Mouse (Mus musculus): ENCODE results near the gene Bik.

The Bik gene

DNA sequence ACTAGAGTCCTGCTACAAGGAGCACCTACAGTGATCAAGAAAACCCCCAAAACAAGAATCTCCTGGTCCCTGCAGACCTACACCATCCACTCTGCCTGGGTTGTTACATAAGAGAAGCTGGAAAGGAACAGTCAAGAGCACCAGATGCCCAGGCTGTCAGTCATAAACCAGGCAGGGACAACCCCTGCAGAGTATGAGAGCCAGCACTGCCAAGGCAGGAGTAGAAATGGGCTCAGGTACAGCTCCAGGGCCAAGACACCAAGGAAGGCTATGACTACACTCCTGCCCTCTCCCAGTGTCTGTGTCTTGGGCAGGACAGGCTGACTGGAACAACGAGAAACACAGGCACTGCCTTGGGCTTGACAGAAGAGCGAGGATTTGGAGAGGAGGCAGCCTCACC, 23.5 kb downstream of the Bik start:
- no peak for DNase-seq

DNA sequence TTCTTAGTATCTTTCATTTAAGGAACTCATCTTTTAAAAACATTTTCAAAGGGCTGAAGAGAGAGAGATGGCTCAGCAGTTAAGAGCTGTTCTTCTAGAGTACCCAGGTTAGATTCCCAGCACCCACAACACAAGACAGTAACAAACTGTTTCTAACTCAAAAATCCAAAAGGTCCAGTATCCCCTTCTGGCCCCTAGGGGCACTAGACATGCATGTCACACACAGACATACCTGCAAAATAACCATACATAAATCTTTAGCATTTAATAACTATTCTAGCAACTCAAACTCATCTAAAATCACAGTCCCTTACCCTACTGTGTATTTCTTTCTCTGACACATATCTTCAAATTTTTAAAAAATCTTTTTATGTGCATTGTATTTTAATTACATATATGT, 27.2 kb downstream of the Bik start:
- DNase-seq, result no peak

DNA sequence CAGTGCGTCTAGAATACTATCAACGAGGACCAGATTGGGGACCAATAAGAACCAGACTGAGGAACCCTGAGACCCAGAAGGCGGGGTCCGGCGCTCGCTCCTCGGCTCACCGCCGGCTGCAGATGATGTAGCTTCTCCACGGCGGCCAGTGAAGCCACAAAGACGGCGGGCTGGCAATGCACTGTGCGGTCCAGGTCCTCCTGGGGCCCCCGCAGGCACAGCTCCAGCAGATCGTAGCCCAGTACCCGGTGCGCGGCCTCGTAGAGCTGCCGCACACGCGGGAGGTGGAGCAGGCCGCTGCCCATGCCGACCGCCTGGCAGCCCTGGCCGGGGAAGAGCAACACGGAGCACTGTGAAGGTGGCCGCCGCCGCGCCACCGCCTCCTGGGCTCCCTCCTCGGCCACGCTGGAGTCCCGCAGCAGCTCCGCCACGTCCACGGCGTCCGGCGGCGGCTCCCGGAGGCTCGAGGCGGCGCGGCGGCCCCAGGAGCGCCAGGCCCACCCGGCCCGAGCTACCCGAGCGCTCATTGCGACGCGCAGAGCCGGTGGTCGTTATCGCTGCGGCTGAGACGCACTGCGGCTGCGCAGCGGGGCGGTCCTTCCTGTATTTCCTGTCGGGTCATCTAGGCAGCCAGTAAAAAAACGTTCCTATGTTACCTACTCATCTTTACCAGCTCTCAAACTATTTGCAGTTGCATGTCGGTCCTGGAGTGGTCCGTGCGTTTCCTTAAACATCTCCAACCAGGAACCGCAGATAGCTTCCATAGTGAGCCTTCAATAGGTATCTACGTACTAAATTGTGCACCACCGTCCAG, 28.7 kb downstream of the Bik start:
- DNase-seq, result peak; percentile 93

DNA sequence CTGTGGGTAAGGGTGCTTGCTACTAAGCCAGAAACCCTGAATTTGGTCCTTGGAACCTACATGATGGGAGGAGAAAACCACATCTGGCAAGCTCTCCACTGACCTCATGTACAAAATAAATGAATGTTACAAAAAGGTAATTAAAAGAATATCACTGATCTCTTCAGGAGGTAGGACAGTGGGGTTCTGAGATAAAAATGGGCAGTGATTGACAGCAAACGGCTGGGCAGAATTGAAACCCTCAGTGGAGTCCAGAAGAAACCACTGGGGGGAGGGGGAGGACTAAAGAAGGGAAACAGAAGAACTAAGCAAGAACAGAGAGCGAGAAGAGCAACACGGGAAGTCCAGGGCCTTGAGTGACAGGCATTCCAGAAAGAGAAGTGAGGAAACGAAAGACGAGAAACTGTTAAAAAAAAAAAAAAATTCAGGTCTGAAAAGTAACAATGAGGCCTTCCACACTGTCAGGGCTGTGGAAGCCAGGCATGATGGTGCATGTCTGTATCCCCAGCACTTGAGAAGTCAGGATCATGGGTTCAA, 34.3 kb downstream of the Bik start:
- DNase-seq, result no peak

DNA sequence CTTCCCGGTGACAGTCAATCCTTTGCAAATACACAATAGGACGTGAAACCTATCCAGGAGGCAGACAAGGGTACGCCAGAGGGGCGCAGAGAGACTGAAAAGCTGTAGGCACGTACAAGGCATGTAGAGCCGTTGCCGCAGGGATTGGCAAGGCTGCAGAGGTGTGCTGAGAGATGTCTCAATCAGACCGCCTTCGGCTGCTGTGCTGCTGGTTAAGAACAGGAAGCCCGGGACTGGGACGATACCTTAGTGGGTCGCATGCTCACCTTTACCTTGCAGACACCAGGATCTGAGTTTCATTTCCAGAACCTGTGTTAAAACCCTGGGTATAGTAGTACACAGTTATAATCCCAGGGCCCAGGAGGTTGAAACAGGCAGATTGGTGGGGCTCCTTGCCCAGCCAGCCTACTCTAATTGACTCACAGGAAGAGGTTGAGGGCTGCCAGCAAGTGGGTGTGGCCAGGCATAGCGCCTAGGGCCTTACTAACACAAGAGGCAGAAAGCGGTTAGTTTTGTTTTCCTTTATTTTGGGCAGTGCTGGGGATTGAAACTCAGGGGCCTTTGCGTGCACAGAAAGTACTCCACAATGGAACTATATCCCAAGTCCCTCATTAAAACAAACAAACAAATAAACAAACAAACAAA, 36.1 kb downstream of the Bik start:
- DNase-seq, result peak; percentile 84

DNA sequence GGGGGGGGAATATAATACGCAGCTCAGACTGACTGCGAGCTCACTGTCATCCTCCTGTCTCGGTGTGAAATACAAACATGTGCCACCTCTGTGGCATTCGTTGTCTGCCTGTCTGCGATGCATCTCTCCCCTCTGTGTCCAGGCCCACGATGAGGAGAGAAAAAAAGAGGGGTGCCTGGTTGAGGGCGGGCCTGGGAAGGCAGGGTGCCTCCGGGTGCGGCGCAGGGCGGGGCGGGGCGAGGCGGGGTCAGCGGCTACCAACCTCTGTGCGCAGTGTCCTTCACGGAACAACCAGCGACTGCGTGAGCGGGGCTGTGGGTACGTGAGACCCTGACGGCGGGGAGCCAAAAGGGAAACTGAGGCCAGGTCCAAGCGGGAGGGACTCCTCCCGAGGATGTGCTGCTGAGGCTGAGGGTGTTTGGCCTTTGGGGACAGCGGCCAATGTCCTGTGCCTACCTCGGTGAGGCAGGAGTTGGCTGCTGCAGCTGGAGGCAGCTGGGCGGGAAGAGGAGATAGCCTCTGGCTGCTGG, 36.7 kb downstream of the Bik start, which contains the start of the genes Tspo and Mcat:
Tspo (plus strand) TSS at position 266 of the 530 bp plus-strand sequence.
Mcat (minus strand) TSS at position 461 of the 530 bp plus-strand sequence.
- DNase-seq, result peak; percentile 86

DNA sequence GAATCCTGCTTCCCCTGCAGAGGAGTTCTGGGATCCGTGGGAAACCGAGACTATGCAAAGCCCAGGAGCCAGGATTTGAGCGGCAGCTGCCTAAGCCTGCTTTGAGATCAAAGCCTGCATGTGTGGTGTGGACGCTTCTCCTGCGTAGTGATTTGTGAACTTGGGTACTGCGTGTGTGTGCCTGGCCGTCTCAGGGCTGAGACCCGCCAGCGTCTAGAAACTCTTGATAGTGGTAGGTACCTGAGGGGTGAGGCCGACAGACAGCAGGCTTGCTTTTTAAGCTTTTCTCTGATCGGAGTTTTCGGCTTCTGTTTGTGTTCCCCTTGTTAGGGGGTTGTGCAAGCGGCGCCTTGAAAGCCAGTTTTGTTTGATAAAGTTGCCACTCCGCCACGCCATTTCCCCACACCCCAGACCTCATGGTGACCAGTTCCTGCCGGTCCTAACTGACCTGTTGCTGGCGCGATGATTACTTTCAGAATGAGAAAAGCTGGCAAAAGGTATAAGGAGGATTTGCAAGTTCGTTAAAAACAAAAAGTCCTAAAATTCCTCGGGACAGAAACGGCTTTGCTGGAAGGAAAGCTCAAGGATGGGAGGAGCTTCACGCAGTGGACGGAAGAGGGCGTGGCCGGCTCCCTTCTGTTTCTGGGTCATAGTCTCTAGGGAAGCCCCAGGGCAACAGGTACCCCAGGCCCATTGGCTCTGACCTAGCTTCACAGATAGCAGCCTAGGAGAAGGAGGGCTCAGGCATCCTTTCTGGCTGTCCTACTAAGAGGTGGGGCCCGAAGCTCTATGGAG, 37.4 kb downstream of the Bik start:
- peak; percentile 73 for DNase-seq

DNA sequence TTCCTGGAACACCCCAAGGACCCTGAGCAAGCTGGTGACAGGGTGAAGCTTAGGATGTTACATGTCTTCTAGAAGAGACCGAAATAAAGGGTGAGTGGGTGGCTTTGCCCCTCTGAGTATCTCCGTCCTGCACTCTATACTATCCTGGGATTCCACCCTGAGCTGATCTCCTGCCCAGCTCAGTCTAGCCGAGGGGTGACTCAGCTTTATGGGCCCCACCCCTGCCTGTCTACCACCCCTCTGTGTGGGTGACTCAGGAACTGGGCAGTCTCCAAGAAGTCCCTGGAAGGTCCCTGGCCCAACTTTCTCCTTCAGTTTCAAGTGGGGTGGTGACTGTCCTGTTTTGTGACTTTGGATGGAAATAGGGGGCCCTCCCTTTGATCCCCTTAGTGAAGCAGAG, 38.8 kb downstream of the Bik start:
- no peak for DNase-seq

DNA sequence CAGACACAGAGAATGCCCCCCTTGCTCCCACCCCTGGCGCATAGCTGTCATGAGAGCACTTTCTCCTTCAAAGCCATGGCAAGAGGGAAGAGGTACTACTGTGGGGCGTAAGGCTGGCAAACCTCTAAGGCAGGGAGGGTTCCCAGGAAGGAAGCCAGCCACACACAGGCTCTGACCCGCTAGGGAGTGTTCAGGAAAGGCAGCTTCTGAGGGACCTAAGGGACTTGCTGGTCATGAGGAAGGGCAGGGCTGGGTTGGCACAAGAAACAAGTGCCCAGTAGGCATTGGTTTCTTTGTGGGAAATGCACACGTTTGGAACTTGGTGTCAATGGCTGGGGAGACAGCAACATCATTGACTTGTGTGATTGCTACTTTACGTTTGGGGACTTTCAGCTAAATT, 39.3 kb downstream of the Bik start:
- no peak for DNase-seq

DNA sequence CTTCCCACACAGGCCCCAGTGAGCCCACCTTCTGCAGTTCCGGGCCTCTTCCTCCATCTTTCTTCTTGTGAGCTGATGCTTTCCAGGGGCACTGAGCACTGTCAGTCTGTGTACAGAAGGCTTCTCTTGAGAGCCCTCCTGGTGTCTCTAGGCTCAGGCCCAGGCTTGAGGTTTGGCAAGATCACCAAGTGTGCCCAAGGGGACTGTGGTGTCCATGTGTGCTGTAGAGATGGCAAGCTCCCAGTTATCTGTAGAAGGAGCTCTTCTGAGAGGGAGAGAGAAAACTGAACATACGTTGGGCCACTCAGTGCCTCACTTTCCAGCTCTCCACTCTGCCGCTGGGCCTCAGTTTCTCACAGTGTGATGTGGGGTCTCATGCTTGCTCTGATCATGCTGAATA, 41.1 kb downstream of the Bik start:
- no peak for DNase-seq

DNA sequence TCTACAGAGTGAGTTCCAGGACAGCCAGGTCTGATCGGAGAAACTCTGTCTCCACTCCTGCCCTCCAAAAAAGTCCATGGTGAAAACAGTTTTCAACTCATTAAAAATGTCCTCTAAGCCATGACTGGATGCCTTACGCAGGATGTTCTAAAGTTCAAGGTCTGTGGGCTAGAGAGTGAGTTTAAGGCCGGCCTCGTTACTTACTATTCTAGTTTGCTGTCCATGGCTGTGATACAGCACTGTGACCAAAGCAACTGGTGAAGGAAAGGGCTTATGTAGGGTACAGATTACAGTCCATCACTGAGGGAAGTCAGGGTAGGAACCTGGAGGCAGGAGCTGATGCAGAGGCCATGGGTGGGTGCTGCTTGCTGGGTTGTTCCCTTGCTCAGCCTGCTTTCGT, 41.9 kb downstream of the Bik start:
- DNase-seq, result no peak

DNA sequence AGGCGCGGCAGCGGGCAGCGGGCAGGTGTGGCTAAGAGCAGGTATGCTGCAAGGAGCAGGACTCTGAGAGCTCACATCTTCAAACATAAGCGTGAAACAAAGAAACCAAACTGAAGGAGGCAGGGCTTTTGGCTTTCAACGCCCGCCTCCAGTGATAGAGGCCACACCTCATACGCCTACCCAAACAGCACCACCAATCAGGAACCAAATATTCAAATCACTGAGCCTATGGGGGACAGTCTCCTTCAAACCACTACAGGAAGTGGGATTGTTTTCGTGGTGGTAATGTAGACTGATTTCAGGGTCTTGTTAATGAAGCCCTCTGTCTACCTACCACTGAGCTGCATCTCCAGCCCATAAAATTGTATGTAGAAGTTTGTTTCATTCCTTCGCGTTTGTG, 43.0 kb downstream of the Bik start:
- DNase-seq, result no peak

DNA sequence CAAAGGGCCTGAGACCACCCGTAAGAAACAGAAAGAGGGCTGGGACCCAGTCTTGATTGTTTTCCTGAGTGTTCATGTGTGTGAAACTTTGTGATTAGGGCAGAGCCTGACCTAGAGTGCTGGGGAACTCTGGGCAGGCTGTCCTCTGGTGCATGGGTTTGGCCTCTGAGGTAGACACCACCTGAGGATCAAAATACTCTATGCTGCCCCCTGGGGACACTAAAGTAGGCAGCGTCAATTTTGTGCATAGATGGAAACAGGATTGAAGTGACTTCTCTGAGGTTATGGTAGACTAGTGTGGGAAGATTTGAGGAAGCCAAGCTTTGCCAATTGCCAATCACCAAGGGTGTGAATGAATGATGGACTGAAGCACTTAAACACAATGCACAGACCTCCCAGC, 44.0 kb downstream of the Bik start:
- DNase-seq, result peak; percentile 42

DNA sequence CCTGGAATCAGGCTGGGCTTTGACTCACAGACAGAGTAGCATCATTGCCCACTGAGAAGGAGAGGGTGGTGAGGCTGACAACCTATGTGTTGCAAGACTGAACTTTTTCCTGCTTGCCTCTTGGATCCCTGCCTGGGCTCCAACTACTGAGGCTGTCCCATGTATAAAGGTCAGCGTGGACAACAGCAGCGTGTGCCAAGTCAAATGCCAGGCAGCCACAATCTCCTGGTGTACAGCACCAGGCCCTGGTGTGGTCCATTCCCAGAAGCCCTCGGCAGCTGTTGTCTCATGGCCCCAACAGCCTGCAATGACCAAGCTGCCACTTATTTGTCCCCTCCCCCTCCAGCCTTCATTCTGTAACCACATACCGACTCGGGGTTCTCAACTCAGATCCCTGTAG, 45.0 kb downstream of the Bik start:
- DNase-seq, result no peak

DNA sequence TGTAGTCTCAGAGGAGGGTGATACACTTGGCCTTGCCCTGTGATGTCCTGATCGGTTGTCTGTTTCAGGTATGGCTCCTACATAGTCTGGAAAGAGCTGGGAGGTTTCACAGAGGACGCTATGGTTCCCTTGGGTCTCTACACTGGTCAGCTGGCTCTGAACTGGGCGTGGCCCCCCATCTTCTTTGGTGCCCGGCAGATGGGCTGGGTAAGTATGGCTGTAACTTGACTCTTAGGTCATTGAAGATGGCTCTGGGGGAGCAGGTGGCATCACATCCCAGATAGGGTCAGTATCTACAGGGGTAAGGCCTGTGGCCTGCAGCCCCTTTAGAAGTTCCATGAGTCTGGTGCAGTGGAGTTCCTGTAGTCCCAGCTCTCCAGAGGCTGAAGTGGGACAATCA, 45.5 kb downstream of the Bik start:
- DNase-seq, result no peak

DNA sequence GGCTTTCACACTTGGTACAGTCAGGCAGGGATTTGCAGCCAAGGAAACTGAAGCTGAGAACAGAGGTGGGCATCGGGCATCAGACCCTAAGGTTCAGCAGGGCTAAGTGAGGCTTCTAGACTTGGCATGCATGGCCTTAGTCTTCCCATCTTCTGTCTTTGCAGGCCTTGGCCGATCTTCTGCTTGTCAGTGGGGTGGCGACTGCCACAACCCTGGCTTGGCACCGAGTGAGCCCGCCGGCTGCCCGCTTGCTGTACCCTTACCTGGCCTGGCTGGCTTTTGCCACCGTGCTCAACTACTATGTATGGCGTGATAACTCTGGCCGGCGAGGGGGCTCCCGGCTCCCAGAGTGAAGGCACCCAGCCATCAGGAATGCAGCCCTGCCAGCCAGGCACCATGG, 46.9 kb downstream of the Bik start:
- DNase-seq, result no peak

DNA sequence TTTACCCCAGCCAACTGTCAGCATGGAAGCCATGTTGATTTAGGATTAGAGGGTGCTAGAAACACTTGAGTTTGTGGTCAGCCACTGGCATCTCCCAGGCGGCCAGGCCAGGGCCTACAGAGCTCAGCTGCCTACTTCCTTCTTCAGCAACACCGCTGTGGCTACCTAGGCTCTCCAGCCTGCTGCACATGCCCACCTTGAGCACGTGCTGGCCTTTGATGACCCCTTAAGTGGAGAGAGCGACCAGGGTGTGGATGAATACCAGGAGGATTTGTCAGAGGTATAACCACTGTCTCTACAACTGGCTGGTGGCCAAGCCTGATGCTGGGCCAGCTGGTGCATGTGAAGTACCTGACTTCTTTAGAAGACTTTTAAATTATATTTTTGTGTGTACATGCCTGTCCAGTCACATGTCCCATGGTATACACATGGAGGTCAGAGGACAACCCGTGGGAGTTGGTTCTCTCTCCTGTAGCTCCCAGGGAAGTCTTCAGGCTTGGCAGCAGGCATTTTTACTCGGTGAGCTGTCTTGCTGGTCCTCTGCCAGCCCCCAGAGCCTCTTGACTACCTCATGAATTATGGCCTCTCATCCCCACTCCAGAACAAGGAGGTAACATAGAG, 48.2 kb downstream of the Bik start:
- DNase-seq, result no peak

DNA sequence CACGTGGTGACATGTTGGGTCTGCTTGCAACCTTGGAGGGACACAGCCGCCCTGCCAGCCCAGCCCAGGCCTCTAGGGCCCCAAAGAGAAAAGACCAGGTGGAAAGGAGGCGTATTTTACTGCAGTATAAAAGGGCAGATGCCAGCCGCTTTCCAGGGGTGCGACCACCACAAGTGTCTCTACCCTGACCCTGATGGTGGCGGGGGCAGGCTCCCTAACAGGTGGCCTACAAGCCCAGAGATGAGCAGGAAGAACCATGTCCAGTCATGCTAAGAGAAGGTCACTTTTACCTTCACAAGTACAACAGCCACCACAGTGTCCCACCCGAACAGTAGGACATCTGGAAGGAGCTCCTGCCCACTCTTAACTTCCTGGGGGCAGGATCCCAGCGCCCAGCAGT, 48.9 kb downstream of the Bik start:
- no peak for DNase-seq

DNA sequence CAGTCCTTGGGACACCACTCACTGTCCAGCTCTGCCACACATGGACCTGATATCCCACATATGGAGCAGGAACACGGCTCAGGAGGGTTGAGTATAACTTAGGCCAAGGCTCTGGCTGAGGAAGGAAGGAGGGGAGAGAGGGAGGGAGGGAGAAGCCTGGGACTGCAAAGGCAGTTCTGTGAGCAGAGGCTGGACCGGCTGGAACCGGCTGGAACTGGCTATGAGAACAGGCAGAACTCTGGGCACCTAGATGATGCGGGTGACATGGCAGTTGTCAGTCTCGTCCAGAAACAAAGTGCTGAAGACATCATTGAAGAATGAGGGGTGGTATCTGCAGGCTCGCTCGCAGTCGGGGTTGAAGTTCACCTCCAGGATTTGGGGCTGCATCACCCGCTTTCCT, 50.0 kb downstream of the Bik start:
- DNase-seq, result no peak

DNA sequence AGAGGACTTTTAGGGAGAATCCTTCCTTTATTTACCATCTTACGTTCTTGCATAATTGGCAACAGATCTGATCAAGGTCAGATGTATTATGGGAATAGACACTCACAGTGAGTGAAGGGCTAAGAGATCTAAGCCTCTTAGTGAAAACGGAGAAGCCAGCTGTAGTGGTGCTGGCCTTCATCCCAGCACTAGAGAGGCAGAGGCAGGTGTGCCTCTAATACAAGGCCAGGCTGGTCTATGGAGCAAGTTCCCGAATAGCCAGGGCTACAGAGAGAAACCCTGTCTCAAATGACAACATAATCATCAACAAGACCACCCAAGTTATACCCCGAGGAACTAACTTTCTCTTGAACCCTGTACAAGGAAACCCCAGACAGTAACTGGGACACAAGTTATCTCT, 56.3 kb downstream of the Bik start:
- no peak for DNase-seq

DNA sequence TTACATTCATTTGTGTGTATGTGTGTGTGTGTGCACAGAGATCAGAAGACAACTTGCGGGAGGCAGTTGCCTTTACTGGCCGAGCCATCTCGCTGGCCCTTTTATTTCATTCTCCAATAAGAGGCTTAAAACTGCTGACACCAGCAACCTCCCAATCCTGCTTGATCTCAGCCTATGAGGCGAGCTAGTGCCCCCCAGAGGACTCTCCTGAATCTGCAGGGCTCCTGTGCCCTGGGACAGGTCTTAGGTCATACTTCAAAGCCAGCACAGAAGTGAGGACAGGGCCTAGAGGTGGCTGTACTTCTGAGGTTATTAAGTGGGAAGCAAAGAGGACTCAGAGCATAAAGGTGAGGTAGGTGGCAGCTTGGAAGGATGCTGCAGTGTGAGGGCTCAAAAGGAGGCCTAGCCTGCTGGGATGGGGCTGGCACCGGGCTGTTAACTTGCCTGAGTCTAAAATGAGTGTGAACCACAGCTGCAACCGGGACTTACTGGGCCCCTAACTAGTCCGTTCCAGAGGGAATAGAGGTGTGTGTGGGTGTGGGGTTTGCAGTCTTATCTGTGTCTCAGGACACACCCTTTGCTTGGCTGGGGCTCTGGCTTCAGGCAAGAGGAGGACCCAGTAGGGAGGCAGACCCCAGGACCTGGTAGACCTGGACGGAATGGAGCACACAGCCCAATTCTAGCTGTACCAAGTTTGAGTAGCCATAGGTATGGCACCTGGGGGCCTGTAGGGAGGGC, 56.9 kb downstream of the Bik start:
- DNase-seq, result peak; percentile 78

DNA sequence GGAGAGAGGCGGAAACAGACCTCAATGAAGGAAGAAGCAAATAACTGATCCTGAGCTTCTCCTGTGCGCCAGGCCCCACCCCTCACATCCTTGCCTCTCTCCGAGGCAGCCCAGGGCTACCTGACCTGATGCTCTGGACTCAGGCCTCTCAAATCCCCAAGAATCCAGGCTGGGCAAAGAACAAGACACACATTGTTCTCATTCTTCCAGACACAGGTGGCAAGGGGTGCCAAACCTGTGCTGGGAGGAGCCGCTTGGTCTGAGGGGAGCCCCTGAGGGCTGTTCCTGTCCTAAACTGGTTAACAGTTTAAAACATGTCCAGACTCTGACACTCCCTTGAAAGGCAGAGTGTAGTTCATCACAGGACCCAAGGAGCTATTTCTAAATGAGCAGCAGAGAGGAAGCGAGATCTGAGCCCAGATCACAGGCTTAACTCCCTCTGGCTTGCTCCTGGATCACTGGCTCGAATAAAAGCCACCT, 58.1 kb downstream of the Bik start:
- DNase-seq, result no peak

All from thymus, postnatal 4 days (tissue).